Mouse (Mus musculus): ENCODE results near the gene Abca13.

DNA sequence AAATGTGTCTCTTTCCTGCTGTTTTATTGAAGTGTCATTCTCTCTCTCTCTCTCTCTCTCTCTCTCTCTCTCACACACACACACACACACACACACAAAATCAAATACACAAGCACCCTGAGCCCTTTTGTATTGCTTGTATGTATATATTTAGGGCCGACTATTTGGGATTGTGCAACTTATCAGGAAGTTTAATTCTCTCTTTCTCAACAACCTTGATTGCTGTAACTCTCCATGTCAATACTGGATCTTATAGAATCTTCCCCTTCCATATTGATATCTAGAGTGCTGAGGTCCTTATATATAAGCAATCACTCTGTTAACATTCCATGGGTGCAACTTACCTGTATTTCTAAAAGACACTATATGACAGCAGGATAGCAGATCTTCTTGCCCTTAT lies 433.0 kb downstream of the Abca13 start:
- TF ChIP-seq POLR2A (IDR thresholded peaks at IDR 0.05; ENCODE audit: low read depth, low read length) (no peak), CTCF (IDR thresholded peaks at IDR 0.05; ENCODE audit: extremely low read depth, insufficient read length, insufficient replicate concordance, low read depth, low read length) (no peak)
